Mouse (Mus musculus): ENCODE data around the gene Rap1gds1. TPM values are rescaled to one million over a fixed set of nuclear protein-coding genes. Genes with fewer than 3 reads are reported as not detected.

The Rap1gds1 gene
- total RNA-seq, 2 experiments from 2014 or later, result 210 to 216 TPM

DNA sequence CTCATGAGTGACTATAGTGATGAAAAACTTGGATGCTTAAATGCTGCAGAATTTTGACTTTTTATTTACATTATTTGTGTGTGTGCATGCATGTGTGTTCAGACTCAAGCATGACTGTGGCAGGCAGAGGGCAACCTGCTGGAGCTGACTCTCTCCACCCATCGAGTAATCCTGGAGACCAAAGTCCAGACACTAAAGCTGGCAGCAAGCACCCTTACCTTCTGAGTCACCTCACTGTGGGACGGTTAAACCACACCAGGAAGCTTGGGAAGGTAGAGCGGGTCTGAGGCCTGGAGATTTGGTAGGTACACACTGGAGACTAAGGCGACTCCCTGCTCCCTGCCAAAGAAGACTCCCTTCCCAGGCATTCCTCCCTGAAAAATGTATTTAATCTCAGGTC is 38.0 kb downstream of the Rap1gds1 start:
- no peak overlapping the region for H3K27ac ChIP-seq
- no peak for TF ChIP-seq CTCF (conservative IDR thresholded peaks at IDR 0.05)
- H3K4me3 ChIP-seq, result no peak overlapping the region
- no peak for DNase-seq (ENCODE audit: low spot score in 2 of 2)

DNA sequence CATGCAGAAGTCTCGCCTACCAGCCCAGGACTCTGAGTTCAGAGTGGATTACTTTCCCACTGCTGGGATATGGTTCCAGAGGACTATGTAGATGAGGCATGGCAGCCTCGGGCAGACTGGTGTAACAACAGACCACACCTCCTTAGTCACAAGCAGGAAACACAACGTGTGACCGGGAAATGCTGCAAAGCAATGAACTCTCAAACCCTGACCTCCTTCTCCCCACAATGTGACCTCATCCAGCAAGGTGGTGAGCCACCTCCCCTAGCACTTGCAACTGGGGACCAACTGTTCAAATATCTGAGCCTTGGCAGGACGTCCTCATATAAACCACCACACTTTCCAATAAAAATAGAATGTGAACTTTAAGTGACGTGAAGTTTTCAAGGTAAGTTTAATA is 41.8 kb downstream of the Rap1gds1 start:
- H3K27ac ChIP-seq, result no peak overlapping the region
- no peak for TF ChIP-seq CTCF (conservative IDR thresholded peaks at IDR 0.05)

DNA sequence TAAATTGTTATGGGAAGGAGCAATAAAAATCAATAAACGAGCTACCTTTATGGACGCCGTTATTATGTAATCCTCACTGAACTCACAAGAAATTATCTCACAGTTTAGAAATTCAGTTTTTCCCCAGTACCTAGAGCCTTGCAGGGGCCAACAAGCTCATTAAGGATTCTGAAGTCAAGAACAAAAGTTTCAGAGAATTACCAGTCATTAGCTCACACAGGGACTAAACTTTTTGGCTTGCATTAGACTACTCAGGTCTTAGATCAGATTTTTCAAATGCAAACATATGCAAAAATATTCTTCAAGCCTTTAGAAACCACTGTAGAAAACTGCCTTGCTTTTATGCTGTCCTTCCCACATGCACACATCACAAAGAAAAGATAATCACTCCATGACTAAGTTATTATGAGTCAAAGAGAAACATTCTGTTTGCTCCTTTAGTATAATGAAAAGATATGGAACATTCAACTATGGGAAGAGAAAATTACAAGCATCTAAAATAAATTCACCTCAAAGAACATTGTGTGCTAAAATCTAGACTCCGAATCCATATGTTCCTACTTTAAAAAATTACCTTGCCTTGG is 44.3 kb downstream of the Rap1gds1 start:
- TF ChIP-seq CTCF (conservative IDR thresholded peaks at IDR 0.05), result no peak
- Histone ChIP-seq H3K4me3 (no peak overlapping the region), H3K27ac (peak overlapping the region; percentile 19; the same call in 1 of the 2 replicates)
- no peak for DNase-seq (ENCODE audit: low spot score in 2 of 2)

More for the DNA sequence above, 41.8 kb downstream of the Rap1gds1 start:
- H3K4me3 ChIP-seq, result no peak overlapping the region
- DNase-seq (ENCODE audit: low spot score in 2 of 2), result no peak

DNA sequence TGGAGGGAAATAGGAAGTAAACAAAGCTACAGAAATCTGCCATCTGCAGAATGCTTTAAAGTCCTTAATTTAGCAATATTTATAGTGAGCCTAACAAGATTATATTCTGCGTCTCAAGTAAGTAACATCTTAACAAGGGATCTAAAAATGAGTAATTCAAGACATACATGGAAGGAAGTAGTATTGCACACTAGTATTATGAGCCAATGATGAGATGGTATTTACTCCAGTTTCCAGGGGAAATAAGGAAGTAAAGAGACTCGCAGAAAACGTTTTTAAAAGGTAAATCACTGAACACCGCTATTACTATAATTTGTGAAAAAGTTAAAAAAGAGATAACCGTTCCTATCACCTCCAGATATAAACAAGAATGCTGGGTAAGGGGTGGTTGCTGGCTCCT is 49.9 kb downstream of the Rap1gds1 start:
- Histone ChIP-seq H3K27ac (no peak overlapping the region), H3K4me3 (no peak overlapping the region)
- no peak for DNase-seq (ENCODE audit: low spot score in 2 of 2)
- no peak for TF ChIP-seq CTCF (conservative IDR thresholded peaks at IDR 0.05)

DNA sequence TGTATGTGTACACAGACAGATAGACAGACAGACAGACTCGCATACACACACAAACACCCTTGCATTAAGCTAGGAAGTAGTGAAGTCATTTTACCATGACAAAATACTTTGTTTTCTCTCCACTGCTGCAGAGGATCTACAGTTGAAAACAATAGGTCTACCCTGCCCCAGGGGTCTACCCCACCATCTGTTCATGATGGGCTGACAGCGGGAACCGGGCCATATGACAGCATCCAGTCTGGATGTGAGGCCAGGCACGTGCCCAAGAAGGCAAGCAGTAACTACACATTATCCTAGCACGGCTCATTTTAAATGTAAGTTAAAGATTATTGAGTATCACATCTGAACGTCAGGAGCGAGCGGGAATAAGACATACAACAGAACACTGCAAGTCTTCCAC is 51.4 kb downstream of the Rap1gds1 start:
- DNase-seq (ENCODE audit: low spot score in 2 of 2), result no peak
- H3K27ac ChIP-seq, result no peak overlapping the region
- no peak for TF ChIP-seq CTCF (conservative IDR thresholded peaks at IDR 0.05)
- H3K4me3 ChIP-seq, result no peak overlapping the region

DNA sequence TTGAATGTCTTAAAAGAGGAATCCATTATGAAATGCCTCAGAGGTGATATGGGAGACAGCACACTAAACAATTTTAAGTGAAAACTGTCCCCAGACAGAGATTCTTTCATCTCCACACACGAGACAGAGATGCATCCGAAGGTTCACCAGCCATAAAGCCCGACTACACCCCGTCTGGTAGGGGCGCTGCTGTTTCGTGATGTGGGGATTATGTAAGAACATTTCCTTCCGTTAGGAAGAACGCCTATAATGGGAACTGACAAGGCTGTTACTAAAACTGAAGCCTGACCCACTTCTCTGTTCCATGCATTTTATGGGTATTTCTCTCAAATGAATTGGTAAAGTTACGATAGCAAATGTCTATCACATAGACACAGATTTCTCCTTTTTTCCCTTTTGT is 62.6 kb downstream of the Rap1gds1 start:
- no peak for TF ChIP-seq CTCF (conservative IDR thresholded peaks at IDR 0.05)
- peak in 1 of 2 experiments; percentile 39 for DNase-seq (ENCODE audit: low spot score in 2 of 2)
- no peak overlapping the region for H3K27ac ChIP-seq

DNA sequence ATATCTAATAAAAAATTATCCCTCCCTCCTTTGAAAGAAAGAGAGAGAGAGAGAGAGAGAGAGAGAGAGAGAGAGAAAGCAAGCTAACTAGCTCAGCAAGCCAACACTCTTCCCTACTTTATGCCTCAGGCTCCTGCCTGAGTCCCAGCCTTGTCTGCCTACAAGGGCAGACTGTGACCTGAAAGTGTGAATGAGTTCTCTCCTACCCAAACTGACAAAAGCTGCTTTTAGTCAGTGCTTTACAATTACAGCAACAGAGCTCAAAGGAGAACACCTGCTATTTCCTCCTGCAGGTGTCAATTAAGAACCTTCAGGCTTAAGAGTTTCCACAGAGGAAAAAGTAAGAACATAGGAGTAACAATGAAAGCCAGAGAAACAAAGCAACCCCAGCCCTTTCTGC is 69.3 kb downstream of the Rap1gds1 start:
- TF ChIP-seq CTCF (conservative IDR thresholded peaks at IDR 0.05), result no peak
- no peak overlapping the region for H3K27ac ChIP-seq
- DNase-seq (ENCODE audit: low spot score in 2 of 2), result no peak
- no peak overlapping the region for H3K4me3 ChIP-seq

More for the DNA sequence above, 62.6 kb downstream of the Rap1gds1 start:
- no peak overlapping the region for H3K4me3 ChIP-seq

DNA sequence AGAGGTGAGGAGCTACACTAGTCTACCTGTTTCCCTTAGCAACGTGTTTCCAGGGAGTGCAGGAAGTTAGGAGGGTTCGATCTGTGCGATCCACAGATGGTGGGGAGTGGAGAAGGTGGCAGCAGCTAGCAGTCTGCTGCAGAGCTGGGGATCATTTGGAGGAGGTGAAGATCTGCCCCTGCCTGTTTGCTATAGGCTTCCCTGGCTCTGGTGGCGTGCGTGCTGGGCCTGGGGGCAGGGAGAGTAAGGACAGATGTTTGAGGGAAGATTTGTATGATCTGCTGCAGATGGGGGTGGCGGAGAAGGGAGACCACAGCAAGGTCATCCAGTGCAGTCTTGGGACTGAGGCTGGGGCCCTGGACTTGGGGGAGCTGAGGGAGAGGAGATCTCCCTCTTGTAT is 72.2 kb downstream of the Rap1gds1 start:
- no peak for TF ChIP-seq CTCF (conservative IDR thresholded peaks at IDR 0.05)
- DNase-seq (ENCODE audit: low spot score in 2 of 2), result no peak
- H3K27ac ChIP-seq, result peak overlapping the region; percentile 39; the same call in 1 of the 2 replicates
- no peak overlapping the region for H3K4me3 ChIP-seq

DNA sequence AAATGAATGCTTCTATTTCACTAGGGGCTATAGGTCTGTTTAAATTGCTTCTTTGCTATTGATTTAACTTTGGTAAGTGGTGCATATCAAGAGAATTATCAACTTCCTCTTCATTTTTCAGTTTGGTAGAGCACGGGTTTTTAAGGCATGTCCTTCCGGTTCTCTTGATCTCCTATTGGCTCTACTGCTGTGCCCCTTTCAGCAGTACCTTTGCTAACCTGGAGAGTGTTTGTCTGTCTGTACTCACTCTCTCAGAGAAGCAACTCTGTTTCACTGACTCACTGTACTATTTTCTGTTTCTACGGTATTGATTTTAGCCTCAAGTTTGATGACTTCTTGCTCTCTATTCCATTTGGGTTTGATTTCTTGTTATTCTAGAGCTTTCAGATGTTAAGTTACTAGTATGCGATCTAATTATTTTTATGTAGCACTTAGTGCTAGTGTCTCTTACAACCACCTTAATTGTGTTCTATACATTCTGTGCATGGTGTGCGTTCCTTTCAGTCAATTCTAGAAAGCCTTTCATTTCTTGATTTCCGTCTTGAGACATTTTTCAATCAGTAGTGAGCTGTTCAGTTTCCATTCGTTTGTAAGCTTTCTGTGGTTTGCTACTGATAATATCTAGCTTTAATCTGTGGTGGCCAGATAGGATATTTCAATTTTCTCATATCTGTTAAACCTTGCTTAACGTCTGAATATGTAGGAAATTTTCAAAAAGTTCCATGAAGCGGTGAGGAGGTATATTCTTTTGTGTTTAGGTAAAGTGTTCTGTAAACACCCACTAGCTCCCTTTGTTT is 74.7 kb downstream of the Rap1gds1 start:
- no peak overlapping the region for H3K27ac ChIP-seq
- TF ChIP-seq CTCF (conservative IDR thresholded peaks at IDR 0.05), result no peak
- DNase-seq (ENCODE audit: low spot score in 2 of 2), result no peak
- H3K4me3 ChIP-seq, result no peak overlapping the region

DNA sequence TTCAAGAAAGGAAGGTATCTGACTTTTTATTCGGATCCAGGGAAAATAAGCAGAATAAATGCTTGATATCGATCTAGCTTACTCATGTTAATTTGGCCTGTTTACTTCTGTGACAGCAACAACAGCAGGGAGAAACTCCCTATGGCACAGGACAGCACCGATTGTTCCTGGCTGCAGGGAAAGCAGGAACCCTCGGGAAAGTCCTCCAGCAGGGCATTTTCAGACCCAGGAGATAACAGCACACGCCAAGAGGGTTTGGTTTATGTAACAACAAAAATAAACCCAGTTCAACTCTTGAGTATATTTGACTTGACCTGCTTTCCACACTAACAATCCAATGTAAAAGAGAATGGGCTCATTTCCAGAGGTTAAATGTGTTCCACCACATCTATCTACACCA is 81.5 kb downstream of the Rap1gds1 start:
- H3K4me3 ChIP-seq, result no peak overlapping the region
- no peak for TF ChIP-seq CTCF (conservative IDR thresholded peaks at IDR 0.05)
- DNase-seq (ENCODE audit: low spot score in 2 of 2), result no peak

DNA sequence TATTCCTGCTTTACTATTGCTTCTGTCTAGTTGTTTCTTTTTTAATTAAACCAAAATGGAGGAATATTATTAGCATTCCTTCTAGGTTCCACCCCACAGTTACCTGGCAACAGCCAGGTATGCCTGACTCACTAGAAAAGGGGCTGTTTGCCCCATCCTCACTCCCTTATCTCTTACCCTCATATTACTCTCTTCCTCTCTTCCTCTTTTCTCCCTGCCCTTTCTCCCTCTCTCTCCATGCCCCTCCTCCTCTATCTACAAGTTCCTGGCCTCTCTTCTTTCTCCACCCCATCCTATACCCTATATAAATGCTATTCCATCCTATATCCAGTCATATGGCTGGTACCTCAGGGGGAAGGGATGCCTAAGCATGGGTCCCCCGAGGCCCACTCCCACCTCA is 83.6 kb downstream of the Rap1gds1 start:
- no peak overlapping the region for H3K4me3 ChIP-seq
- TF ChIP-seq CTCF (conservative IDR thresholded peaks at IDR 0.05), result no peak
- no peak overlapping the region for H3K27ac ChIP-seq
- no peak for DNase-seq (ENCODE audit: low spot score in 2 of 2)

More for the DNA sequence above, 81.5 kb downstream of the Rap1gds1 start:
- no peak overlapping the region for H3K27ac ChIP-seq

DNA sequence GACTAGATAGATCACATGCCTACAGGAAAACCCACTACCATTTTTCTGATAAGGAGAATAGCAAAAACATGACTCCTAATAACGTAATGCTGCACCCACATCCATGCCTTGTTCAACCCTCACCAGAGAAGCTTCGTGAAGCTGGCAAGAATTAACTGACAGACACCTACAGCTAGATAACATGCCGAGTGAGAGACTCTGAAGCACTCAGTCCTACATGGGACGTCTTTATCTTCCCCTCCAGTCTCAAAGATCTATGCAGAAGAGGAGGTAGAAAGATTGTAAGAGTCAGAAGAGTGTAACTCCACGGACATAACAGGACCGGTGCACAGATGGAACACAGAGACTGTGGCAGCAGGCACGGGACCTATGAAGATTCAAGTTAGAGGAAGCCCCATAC is 85.9 kb downstream of the Rap1gds1 start:
- Histone ChIP-seq H3K27ac (no peak overlapping the region), H3K4me3 (no peak overlapping the region)
- DNase-seq (ENCODE audit: low spot score in 2 of 2), result no peak
- no peak for TF ChIP-seq CTCF (conservative IDR thresholded peaks at IDR 0.05)

DNA sequence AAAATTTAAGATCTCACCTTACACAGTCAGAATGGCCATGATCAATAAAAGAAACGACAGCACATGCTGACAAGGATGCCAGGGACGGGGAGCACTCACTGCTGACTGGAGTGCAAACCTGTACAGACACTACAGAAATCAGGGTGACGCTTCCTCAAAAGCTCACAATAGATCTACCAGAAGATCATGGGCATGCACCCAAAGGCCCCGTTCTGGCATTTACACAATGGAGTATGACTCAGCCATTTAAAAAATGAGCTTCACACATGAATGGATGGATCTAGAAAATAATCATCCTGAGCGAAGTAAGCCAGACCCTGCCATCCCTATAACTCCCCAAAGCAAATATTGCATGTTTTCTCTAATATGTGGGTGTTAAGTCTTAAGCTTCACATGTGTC is 87.0 kb downstream of the Rap1gds1 start:
- Histone ChIP-seq H3K27ac (no peak overlapping the region), H3K4me3 (no peak overlapping the region)
- TF ChIP-seq CTCF (conservative IDR thresholded peaks at IDR 0.05), result no peak
- DNase-seq (ENCODE audit: low spot score in 2 of 2), result no peak

DNA sequence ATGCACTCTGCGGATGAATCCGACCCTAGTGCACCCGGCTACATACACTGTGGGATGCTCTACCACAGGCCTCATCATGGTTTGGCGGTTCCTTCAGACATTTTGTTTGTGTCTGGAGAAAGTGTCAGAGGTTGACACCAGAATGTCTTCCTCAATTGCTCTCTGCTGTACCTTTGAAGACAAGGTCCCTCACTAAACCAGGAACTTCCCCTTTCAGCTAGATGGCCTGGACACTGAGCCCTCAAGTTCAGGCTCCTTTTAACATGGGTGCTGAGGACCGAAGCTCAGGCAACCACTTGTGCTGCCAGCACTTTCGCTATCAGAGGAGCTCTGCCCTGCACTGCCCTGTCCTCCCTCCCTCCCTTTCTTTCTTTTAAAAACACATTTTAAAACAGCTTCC is 92.8 kb downstream of the Rap1gds1 start:
- no peak for DNase-seq (ENCODE audit: low spot score in 2 of 2)
- H3K27ac ChIP-seq, result no peak overlapping the region
- no peak for TF ChIP-seq CTCF (conservative IDR thresholded peaks at IDR 0.05)
- no peak overlapping the region for H3K4me3 ChIP-seq
